Mouse (Mus musculus) megakaryocyte, embryonic 14.5 days (primary cell): ENCODE data around the gene Ptpn13.

ENCODE experiments used
- FLI1 ChIP-seq: IDR thresholded peaks from 2 replicates; pipeline ENCODE4 v1.6.1; 2012; ENCODE audit warnings: low read length, inconsistent platforms, mixed read lengths
- GATA1 ChIP-seq: IDR thresholded peaks from 3 replicates; pipeline ENCODE4 v1.6.1; 2012; ENCODE audit warnings: mixed read lengths, low read length, inconsistent platforms, borderline replicate concordance

DNA sequence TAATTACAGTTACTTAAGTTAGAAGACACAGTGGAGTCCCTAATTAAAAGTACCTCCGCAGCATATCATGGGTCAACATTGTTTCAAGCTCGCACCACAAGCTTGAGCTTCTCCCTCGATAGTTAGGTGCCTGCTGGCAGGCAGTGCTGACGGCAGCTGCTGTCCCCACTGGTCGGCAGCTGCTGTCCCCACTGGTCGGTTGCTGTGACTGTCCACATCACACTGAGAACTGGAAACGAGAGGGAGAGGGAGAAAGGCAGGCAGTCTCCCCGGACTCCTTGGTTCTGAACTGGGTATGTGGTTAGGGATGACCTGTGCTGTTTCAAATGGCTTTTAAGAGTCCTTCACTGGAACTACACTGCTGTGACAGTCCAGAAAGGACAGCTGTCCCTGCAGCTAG is 33.4 kb downstream of the Ptpn13 start:
- TF ChIP-seq GATA1 (no peak), FLI1 (no peak)
